Mouse (Mus musculus) ES-E14 (cell line): Measurements from ENCODE around the gene Pbld1. TPM values are rescaled to one million over a fixed set of nuclear protein-coding genes. Genes with fewer than 3 reads are reported as not detected.

Experiments used
- DNase-seq: peaks from one replicate; pipeline ENCODE4 v3.0.0-alpha.2; 2013; ENCODE audit warnings: low read depth, low spot score
- H3K27ac ChIP-seq: 2 replicates; pipeline ENCODE4 v1.5.1; 2012; ENCODE audit warnings: low read depth, mild to moderate bottlenecking, low read length, moderate library complexity, mixed read lengths; ENCODE audit not compliant: poor library complexity, insufficient read depth, severe bottlenecking
- H3K36me3 ChIP-seq: 2 replicates; pipeline ENCODE4 v1.6.1; 2012; ENCODE audit warnings: mild to moderate bottlenecking, low read length, moderate library complexity, mixed read lengths; ENCODE audit not compliant: control insufficient read depth, poor library complexity, insufficient read depth, severe bottlenecking
- H3K4me1 ChIP-seq, 2 experiments: fragments of 150-350 bp in 1 of 2; sonication (generic) in 1 of 2; 2 replicates each; pipeline ENCODE4 v1.6.1; 2012; ENCODE audit warnings: low read length in 2 of 2, mild to moderate bottlenecking in 1 of 2, mixed read lengths in 1 of 2; ENCODE audit not compliant: control insufficient read depth in 2 of 2, insufficient read depth in 2 of 2, poor library complexity in 1 of 2
- H3K4me3 ChIP-seq, 2 experiments: fragments of 150-350 bp in 1 of 2; sonication (generic) in 1 of 2; 2 replicates each; pipeline ENCODE4 v1.5.1; 2012; ENCODE audit warnings: low read length in 2 of 2, low read depth in 1 of 2, mild to moderate bottlenecking in 1 of 2, mixed read lengths in 1 of 2; ENCODE audit not compliant: insufficient read depth in 1 of 2, poor library complexity in 1 of 2, severe bottlenecking in 1 of 2
- H3K9ac ChIP-seq: 2 replicates; pipeline ENCODE4 v1.6.1; 2012; ENCODE audit warnings: low read depth, mild to moderate bottlenecking, low read length, mixed read lengths; ENCODE audit not compliant: poor library complexity, insufficient read depth, severe bottlenecking
- H3K9me3 ChIP-seq: fragments of 150-350 bp; sonication (generic); 2 replicates; pipeline ENCODE4 v1.6.1; 2012; ENCODE audit warnings: low read depth, mild to moderate bottlenecking, low read length; ENCODE audit not compliant: control insufficient read depth, insufficient read depth
- CHD2 ChIP-seq: IDR thresholded peaks from 2 replicates; pipeline ENCODE4 v1.6.1; 2014; ENCODE audit warnings: mild to moderate bottlenecking, low read depth, low read length, inconsistent platforms
- HCFC1 ChIP-seq: IDR thresholded peaks from 2 replicates; pipeline ENCODE4 v1.6.1; 2012; ENCODE audit warnings: low read length, inconsistent platforms, borderline replicate concordance; ENCODE audit not compliant: insufficient read depth
- MAFK ChIP-seq: IDR thresholded peaks from 2 replicates; pipeline ENCODE4 v1.6.1; 2014; ENCODE audit warnings: mild to moderate bottlenecking, low read depth, low read length, inconsistent platforms; ENCODE audit not compliant: insufficient read depth
- ZC3H11A ChIP-seq: IDR thresholded peaks from 2 replicates; pipeline ENCODE4 v1.6.1; 2012; ENCODE audit warnings: low read depth, mild to moderate bottlenecking, inconsistent platforms, low read length, borderline replicate concordance
- ZNF384 ChIP-seq: IDR thresholded peaks from 2 replicates; pipeline ENCODE4 v1.6.1; 2012; ENCODE audit warnings: low read depth, low read length, inconsistent platforms
- in situ Hi-C, 2 experiments: fragments of 600-800 bp; cut with MboI; formaldehyde crosslinking; loops; one replicate each; pipeline ENCODE4 v1.15.1; 2025; ENCODE audit warnings: low sequenced_read_pairs in 2 of 2, inconsistent platforms in 1 of 2; ENCODE audit not compliant: unreplicated experiment in 2 of 2
- total RNA-seq: library from RNA; depleted of rRNA; stranded (reverse); fragments of 300-350 nt; gene quantifications from 2 replicates; pipeline ENCODE4 v1.2.3, GENCODE M21; 2012

The Pbld1 gene
- total RNA-seq, 1 experiment: 3.6 TPM

DNA sequence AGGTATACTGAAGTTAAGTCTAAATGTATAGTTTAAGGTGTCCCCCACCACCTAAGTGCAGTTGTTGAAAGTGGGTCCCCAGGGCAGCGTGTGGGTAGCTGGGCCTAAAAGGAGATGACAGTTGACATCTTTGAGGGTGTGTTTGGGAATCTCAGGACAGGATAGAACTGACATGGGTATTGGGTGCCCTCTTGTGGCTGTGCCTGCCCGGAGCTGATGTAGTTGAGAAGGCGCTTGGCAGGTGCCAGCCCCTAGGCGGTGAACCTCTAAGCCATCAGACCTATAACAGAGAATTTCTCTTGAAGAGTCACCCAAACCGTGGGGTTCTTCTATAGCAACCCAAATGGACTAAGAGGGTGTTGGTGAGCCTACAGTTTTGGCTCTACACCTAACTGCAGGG lies 6.0 kb downstream of the Pbld1 start:
- in situ Hi-C loops: no loop called here
- H3K4me3 ChIP-seq: no peak overlapping the region
- no peaks in the 10 kb centered on the region for H3K36me3 ChIP-seq
- H3K27ac ChIP-seq: no peak overlapping the region
- no peaks in the 10 kb centered on the region for H3K4me1 ChIP-seq
- TF ChIP-seq ZC3H11A: peak; percentile 81
- no peak for TF ChIP-seq HCFC1
- no peaks in the 10 kb centered on the region for H3K9me3 ChIP-seq
- no peak overlapping the region for H3K9ac ChIP-seq
- DNase-seq: peak; percentile 59

DNA sequence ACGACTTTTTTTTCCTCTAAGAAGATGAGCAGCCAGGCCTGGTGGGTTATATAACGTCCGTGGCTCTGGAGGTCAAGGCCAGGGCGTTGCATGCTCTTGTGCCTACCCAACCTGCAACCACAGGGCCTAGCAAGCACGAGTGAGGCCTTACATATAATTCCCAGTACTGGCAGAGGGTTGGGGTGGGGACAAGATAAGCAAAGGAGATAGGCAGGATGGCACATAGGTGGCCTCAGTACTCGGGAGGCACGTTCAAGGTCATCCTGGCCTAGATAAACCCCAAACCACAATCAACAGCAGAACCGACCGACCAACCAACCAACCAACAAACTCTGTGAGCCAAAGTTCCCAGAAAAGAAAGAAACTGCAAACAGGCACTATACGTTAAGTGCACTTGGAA lies 26.3 kb downstream of the Pbld1 start:
- no peaks in the 10 kb centered on the region for H3K9me3 ChIP-seq
- no peak for TF ChIP-seq ZNF384
- no peak for TF ChIP-seq ZC3H11A
- no peak for TF ChIP-seq HCFC1
- TF ChIP-seq CHD2: no peak
- no peak for TF ChIP-seq MAFK
- peaks cover 4 to 6% of the 10 kb centered on the region in 2 experiments; a peak in 3 of 4 replicates for H3K4me1 ChIP-seq
- no peak overlapping the region for H3K27ac ChIP-seq
- H3K9ac ChIP-seq: no peak overlapping the region
- in situ Hi-C loops: no loop called here
- no peaks in the 10 kb centered on the region for H3K36me3 ChIP-seq
- H3K4me3 ChIP-seq: no peak overlapping the region
- DNase-seq: no peak

DNA sequence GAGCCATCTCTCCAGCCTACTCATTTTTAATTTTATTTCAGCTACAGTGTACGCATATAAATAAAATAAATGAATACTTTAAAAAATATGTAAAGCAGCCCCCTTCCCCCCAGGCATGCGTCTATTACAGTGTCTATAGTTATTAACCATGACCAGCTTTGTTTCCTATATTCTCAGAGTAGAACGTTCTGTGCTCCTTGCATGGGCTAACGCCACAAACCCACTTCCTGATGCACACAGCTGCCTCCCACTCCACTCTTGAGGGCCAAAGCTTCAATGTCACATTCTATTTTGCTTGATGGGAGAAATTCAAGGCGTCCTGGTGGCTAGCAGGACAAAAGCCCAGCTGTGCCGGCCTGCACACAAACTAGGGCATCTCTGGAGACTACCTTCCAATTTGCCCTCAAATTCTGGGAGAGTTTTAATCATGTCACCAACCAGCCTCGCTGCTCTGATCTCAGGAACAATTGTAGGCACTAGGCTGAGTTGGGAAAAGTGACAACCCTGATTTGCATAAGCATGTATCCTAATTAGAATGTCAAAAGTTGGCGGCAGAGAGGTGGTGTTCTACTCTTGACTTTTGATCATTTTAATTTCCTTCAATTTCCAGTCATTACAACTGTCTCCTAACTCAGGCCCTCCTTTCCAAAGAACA lies 29.3 kb downstream of the Pbld1 start:
- peaks cover 4 to 6% of the 10 kb centered on the region in 2 experiments; a peak in 3 of 4 replicates for H3K4me1 ChIP-seq
- no peak overlapping the region for H3K9ac ChIP-seq
- H3K4me3 ChIP-seq: peak overlapping the region in 1 of 2 experiments; percentile 26; a peak in 2 of 4 replicates

DNA sequence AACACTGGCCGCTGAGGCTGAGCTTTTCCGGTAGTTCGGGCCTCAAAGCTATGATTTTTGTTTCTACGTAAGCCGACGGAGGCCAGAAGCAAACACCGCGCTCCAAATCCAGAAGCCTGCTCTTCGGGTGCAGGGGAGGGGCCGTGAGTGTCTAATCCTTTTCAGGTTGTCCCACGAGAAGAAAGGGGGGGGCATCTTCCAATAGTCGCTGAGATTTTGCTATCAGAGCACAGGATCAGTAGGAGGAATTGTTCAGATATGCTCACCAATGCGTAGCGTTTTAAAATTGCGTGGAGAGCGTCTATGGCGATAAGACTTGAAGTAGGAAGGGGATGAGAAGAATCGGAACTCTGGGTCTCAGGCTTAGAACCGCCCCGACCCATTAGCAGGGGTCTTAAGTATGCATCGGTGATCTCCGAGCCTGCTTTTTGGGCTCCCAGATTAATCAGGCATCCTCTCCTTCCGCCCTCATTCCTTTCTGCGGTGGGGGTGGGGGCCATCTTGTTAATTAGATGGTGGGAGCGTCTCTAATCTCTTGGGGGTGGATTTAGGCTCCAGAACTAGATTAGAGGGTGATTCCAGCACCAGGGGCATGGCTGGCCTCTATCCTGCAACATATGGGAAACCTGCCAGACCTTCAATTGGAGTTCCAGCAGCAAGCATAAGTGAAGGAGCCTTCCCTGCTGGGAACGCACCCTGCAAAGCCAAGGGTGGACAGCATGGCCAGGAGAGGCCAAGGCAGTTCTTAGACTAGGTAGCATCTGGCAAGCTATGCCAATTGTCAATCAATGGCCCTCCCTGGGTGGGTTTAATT lies 30.0 kb downstream of the Pbld1 start:
- H3K9me3 ChIP-seq: no peaks in the 10 kb centered on the region
- H3K36me3 ChIP-seq: no peaks in the 10 kb centered on the region
- in situ Hi-C loops: no loop called here
- no peak overlapping the region for H3K27ac ChIP-seq
- no peak for DNase-seq
- H3K9ac ChIP-seq: no peak overlapping the region
- peaks cover 4 to 6% of the 10 kb centered on the region in 2 experiments; a peak in 3 of 4 replicates for H3K4me1 ChIP-seq
- TF ChIP-seq ZNF384 (no peak), CHD2 (no peak), MAFK (no peak), HCFC1 (no peak), ZC3H11A (no peak)
- H3K4me3 ChIP-seq: peak overlapping the region in 1 of 2 experiments; percentile 26; a peak in 2 of 4 replicates

More for the DNA sequence above, 29.3 kb downstream of the Pbld1 start:
- in situ Hi-C loops: no loop called here
- Histone ChIP-seq H3K9me3 (no peaks in the 10 kb centered on the region), H3K27ac (no peak overlapping the region), H3K36me3 (no peaks in the 10 kb centered on the region)
- DNase-seq: peak; percentile 59
- TF ChIP-seq ZNF384 (no peak), CHD2 (no peak), ZC3H11A (no peak), MAFK (no peak), HCFC1 (no peak)
